In genomic region chr11:107417041-107417583, GRCm38 (mm10) we compare ENCODE assay signal across 8 mouse cellular contexts. TPM values are rescaled to one million over a fixed set of nuclear protein-coding genes. Genes with fewer than 3 reads are reported as not detected.
DNase-seq lines count a peak whose midpoint lies in the region; ATAC-seq and TF ChIP-seq lines count a peak whose summit lies in the region.

No protein-coding gene starts in this region.

- no peaks in the 10 kb centered on the region for H3K36me3 ChIP-seq in intestine, postnatal 0 days (ENCODE audit: control insufficient read depth, insufficient read depth)

- no peaks in the 10 kb centered on the region for H3K9me3 ChIP-seq in intestine, postnatal 0 days (ENCODE audit: control insufficient read depth)

- no peak; the same call in 1 of the 2 replicates for ATAC-seq in intestine, postnatal 0 days
- peak; percentile 94 for ATAC-seq in neutrophil, adult 5-6 weeks (ENCODE audit: extremely low read depth, insufficient number of reproducible peaks, low FRiP score, poor library complexity, severe bottlenecking)

- H3K4me1 ChIP-seq in bone marrow, adult 2 months (ENCODE audit: control insufficient read depth, insufficient read depth, low read length), result peaks cover 10% of the 10 kb centered on the region; the same call in 1 of the 2 replicates
- no peaks in the 10 kb centered on the region for H3K4me1 ChIP-seq in intestine, postnatal 0 days (replicated peaks; ENCODE audit: control insufficient read depth, insufficient read depth, low read length)
- peaks cover 14% of the 10 kb centered on the region for H3K4me1 ChIP-seq in lung, adult 2 months (ENCODE audit: control insufficient read depth, insufficient read depth, low read length)

- H3K9ac ChIP-seq in intestine, postnatal 0 days (ENCODE audit: low read depth, low read length), result no peak overlapping the region

- DNase-seq in CD8-positive naive resting alpha-beta T cell, adult 2 months (ENCODE audit: low read depth in 2 of 2, low spot score in 2 of 2), result peak; percentile 75 to 79
- DNase-seq in heart, adult 18-20 months, result peak; percentile 58 to 85
- DNase-seq in lung, adult 2 months, result peak; percentile 39
- no peak for DNase-seq in right cerebral cortex, adult 18-20 months
- DNase-seq in right cerebral cortex, postnatal 4 days, result no peak

- WGBS in bone marrow, adult 2 months, result 1% methylated on average over 14 of the region's 14 CpGs
- WGBS in intestine, postnatal 0 days, result 50% methylated on average over 14 of the region's 14 CpGs
- WGBS in lung, adult 2 months, result 28% methylated on average over 14 of the region's 14 CpGs

- H3K4me3 ChIP-seq in bone marrow, adult 2 months (replicated peaks; ENCODE audit: control insufficient read depth, low read depth, low read length), result peak overlapping the region; percentile 66
- no peak overlapping the region for H3K4me3 ChIP-seq in intestine, postnatal 0 days (ENCODE audit: low read depth, low read length)
- peak overlapping the region; percentile 17 for H3K4me3 ChIP-seq in lung, adult 2 months (replicated peaks; ENCODE audit: extremely low read depth, low read depth, low read length)

- no peaks in the 10 kb centered on the region for H3K27me3 ChIP-seq in intestine, postnatal 0 days (replicated peaks; ENCODE audit: control insufficient read depth, insufficient read depth, low read length)

- peak overlapping the region; percentile 1; the same call in 1 of the 2 replicates for H3K4me2 ChIP-seq in intestine, postnatal 0 days (replicated peaks; ENCODE audit: low read depth)

- no peak for TF ChIP-seq POLR2A in bone marrow, adult 2 months (IDR thresholded peaks at IDR 0.05; ENCODE audit: borderline replicate concordance, control insufficient read depth, low read depth, low read length)
- no peak for TF ChIP-seq POLR2A in lung, adult 2 months (IDR thresholded peaks at IDR 0.05; ENCODE audit: borderline replicate concordance, extremely low read depth, low read depth, low read length)

- peak overlapping the region; percentile 95 for H3K27ac ChIP-seq in bone marrow, adult 2 months (ENCODE audit: control insufficient read depth, insufficient read depth, low read depth, low read length, poor library complexity)
- peak overlapping the region; percentile 29; the same call in 1 of the 2 replicates for H3K27ac ChIP-seq in intestine, postnatal 0 days (ENCODE audit: low read depth, low read length)

- no peak for TF ChIP-seq CTCF in bone marrow, adult 2 months (IDR thresholded peaks at IDR 0.05; ENCODE audit: control insufficient read depth, insufficient read depth, low read length)
- TF ChIP-seq CTCF in intestine, postnatal 0 days (IDR thresholded peaks at IDR 0.05; ENCODE audit: low read depth), result no peak
- no peak for TF ChIP-seq CTCF in lung, adult 2 months (IDR thresholded peaks at IDR 0.05; ENCODE audit: insufficient read depth, low read length)

RNA-seq across cellular contexts. Expression of gene Pitpnc1, which starts 53.4 kb away (rescaled TPM):
- polyA plus RNA-seq in bone marrow, adult 2 months (2011; ENCODE audit: insufficient read depth, insufficient read length, low replicate concordance, missing spikeins), result 11.1 and 14.0 TPM in 2 replicates
- 10 to 100 TPM; 74.8 to 76.3 TPM for total RNA-seq in heart, adult 18-20 months (2021)
- polyA plus RNA-seq in intestine, postnatal 0 days (2015; fragmentation: Nextera tagmentation; extraction: Ambion mirVana), result 4.4 and 4.8 TPM in 2 replicates
- polyA plus RNA-seq in lung, adult 2 months (2012; rRNA removed), result 27.2 and 39.0 TPM in 2 replicates
- total RNA-seq in neutrophil, adult 5-6 weeks (2017), result 20.0 and 24.4 TPM in 2 replicates

Comparison
In these comparisons a context has a peak if more than half of its experiments do, and no peak if none do; other contexts are left out.
1. DNase-seq: peak in CD8-positive naive resting alpha-beta T cell, adult 2 months (2 of 2), heart, adult 18-20 months (2 of 2) and lung, adult 2 months (single experiment); none in right cerebral cortex, adult 18-20 months (single experiment) and right cerebral cortex, postnatal 4 days (single experiment).